Mouse (Mus musculus): ENCODE results near the gene Rtbdn. TPM values are rescaled to one million over a fixed set of nuclear protein-coding genes. Genes with fewer than 3 reads are reported as not detected.

Rtbdn gene
- polyA plus RNA-seq, 1 experiment from 2014 or later, result 0.16 TPM

DNA sequence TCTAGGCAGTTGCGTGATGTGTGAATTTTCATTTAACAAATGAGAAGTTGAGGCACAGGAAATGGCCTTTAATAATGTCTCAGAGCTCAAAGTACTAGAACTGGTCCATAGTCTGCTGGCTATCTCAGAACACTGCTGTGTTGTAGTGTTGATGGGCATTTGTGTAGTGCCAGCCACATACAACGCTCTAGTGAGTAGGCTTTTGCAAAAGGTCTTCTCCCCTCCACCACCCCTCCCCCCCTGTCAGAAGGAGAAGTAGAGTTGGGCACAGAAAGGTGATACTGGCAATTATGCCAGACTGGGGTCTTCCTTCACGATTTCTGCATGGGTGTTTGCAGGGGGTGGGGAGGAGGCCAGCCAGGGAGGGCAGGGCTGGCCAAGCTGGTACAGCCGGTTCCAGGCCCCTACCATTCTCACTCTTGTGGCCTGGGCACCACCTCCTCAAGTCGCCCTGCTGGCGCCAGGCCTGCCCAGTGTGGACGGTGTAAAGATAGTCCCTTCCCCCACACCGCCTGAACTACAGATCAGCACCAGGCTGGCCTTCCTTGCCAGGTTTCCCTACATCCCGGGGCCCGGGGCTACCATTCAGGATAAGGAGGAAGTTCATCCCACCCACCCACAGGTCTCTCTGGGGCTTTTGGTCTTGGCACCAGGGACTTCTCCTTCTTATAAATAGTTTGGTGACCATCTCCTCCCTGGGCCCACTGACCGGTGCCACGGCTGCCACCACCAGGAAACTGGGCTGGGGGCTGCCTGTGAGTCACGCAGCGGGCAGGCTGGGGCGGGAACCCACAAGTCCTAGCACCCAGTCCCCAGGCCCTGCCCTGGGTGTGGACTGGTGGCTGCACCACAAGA is 35.1 kb downstream of the Rtbdn start:
- H3K36me3 ChIP-seq (ENCODE audit: control insufficient read depth, insufficient read depth, low read length), result no peaks in the 10 kb centered on the region
- H3K27ac ChIP-seq (replicated peaks; ENCODE audit: low read depth, low read length), result no peak overlapping the region
- H3K4me2 ChIP-seq (ENCODE audit: low read depth, severe bottlenecking), result no peak overlapping the region
- no peaks in the 10 kb centered on the region for H3K9me3 ChIP-seq (ENCODE audit: control insufficient read depth, low read length)
- no peak overlapping the region for H3K4me3 ChIP-seq (ENCODE audit: low read depth, low read length)
- H3K9ac ChIP-seq (ENCODE audit: low read length), result no peak overlapping the region; the same call in 1 of the 2 replicates
- 77% methylated on average over 15 of the region's 15 CpGs for WGBS
- peaks cover 15% of the 10 kb centered on the region for H3K27me3 ChIP-seq (ENCODE audit: control insufficient read depth, insufficient read depth, low read length)
- no peak for DNase-seq (ENCODE audit: low spot score)
- H3K4me1 ChIP-seq (ENCODE audit: control insufficient read depth, insufficient read depth, low read length), result peaks cover 52% of the 10 kb centered on the region
- ATAC-seq (ENCODE audit: insufficient number of reproducible peaks, low FRiP score, low TSS enrichment, low read depth), result no peak

DNA sequence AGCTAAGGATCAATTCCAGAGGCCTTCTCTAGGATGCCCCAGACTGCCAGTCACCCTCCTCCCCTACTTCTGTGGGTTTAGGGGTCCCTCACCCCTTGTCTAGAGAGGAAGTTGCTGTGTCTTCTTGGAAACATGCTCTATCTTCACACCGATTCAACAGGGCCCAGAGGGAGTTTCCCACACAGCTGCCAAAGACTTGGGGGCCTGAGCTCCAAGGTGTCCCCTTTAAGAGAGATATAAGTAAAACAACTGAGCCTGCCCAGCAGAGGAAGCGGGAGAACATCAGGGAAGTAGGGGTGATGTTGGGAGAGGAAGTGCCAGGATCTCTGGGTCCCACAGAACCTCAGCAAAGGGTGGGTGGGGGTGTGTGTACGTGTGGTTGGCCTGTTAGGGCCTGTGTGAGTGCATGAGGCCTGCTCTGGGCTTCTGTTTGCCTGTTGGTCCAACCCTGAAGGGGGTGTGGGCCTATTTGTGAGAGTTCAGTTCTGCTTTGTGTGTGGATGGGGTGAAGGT is 35.8 kb downstream of the Rtbdn start:
- Histone ChIP-seq H3K4me1 (ENCODE audit: control insufficient read depth, insufficient read depth, low read length) (peaks cover 46% of the 10 kb centered on the region), H3K9ac (ENCODE audit: low read length) (no peak overlapping the region; the same call in 1 of the 2 replicates), H3K36me3 (ENCODE audit: control insufficient read depth, insufficient read depth, low read length) (no peaks in the 10 kb centered on the region), H3K4me2 (ENCODE audit: low read depth, severe bottlenecking) (no peak overlapping the region), H3K9me3 (ENCODE audit: control insufficient read depth, low read length) (no peaks in the 10 kb centered on the region), H3K4me3 (ENCODE audit: low read depth, low read length) (no peak overlapping the region), H3K27me3 (ENCODE audit: control insufficient read depth, insufficient read depth, low read length) (peaks cover 8% of the 10 kb centered on the region), H3K27ac (replicated peaks; ENCODE audit: low read depth, low read length) (no peak overlapping the region)
- 62% methylated on average over 3 of the region's 3 CpGs for WGBS
- DNase-seq (ENCODE audit: low spot score) (no peak), ATAC-seq (ENCODE audit: insufficient number of reproducible peaks, low FRiP score, low TSS enrichment, low read depth) (no peak)

DNA sequence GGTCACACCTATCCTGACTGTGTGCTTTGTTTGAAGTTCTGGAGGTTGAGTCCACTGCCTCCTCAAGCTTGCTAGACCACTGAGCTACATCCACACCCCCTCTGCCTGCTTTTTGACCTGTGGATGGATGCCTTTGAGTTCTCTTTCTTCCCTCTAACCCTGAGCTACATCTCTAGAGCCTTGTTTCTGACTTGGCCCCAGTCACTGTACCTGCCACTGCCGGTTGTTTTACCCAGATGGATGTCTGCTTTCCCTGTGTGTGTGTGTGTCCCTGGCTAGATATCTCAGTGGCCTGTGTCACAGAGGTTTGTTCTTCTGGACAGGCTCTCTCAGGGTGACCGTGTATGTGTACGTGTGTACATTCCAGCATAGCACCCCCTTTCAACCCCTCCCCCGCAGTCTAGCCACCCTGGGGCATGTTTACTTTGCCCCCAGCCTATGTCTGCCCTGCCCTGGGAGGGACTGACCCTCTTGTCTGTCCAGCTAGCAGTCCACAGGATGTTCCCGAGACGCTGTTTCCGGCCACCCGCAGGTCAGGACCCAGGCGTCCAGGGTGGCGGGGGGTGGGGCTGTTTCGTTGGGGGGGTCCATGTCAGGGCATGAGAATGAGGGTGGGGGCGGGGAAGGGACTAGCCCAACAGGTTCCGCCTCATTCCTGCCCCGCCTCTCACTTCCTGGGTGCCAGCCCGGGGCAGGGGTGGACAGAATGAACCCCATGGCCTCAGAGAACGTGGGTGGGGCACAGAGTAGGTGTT is 37.7 kb downstream of the Rtbdn start:
- 7% methylated on average over 16 of the region's 16 CpGs for WGBS
- Histone ChIP-seq H3K4me3 (ENCODE audit: low read depth, low read length) (no peak overlapping the region), H3K4me1 (ENCODE audit: control insufficient read depth, insufficient read depth, low read length) (peaks cover 36% of the 10 kb centered on the region), H3K9ac (ENCODE audit: low read length) (peak overlapping the region; percentile 37; the same call in 1 of the 2 replicates), H3K9me3 (ENCODE audit: control insufficient read depth, low read length) (no peaks in the 10 kb centered on the region), H3K27ac (replicated peaks; ENCODE audit: low read depth, low read length) (peak overlapping the region; percentile 68), H3K36me3 (ENCODE audit: control insufficient read depth, insufficient read depth, low read length) (no peaks in the 10 kb centered on the region), H3K4me2 (ENCODE audit: low read depth, severe bottlenecking) (peak overlapping the region; percentile 97), H3K27me3 (ENCODE audit: control insufficient read depth, insufficient read depth, low read length) (no peaks in the 10 kb centered on the region)
- DNase-seq (ENCODE audit: low spot score) (no peak), ATAC-seq (ENCODE audit: insufficient number of reproducible peaks, low FRiP score, low TSS enrichment, low read depth) (no peak)

DNA sequence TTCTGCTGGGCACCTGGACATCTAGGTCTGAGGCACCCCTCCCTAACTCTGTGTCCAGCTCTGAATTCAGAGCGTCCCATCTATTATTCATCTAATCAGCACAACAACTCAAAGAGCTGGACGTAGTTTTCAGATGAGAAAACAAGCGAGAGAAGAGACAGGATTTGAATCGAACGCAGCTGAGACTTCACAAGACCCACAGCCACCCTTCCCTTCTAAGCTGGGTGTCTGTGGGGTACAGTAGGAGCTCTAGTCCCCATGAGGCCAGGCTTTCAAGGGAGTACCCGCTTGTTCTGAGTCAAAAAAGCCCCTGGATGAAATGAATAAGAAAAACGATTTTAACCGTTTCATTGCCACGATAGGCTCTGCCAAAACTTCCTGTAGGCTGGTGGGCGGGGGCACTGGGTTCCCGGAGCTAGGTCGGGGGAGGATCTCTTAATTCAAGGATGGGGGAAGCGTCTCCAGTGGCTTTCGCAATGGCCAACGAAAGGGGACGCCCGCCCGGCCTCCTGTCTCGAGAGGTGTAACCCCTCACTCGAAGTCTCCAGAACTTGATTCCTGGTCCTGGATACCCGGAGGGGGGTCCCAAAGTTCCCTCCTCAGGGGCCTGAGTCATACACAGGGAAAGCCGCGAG is 38.4 kb downstream of the Rtbdn start:
- Histone ChIP-seq H3K4me1 (ENCODE audit: control insufficient read depth, insufficient read depth, low read length) (peaks cover 33% of the 10 kb centered on the region), H3K9ac (ENCODE audit: low read length) (peak overlapping the region; percentile 64), H3K36me3 (ENCODE audit: control insufficient read depth, insufficient read depth, low read length) (no peaks in the 10 kb centered on the region), H3K4me3 (ENCODE audit: low read depth, low read length) (peak overlapping the region; percentile 39), H3K27me3 (ENCODE audit: control insufficient read depth, insufficient read depth, low read length) (no peaks in the 10 kb centered on the region), H3K4me2 (ENCODE audit: low read depth, severe bottlenecking) (peak overlapping the region; percentile 97), H3K9me3 (ENCODE audit: control insufficient read depth, low read length) (no peaks in the 10 kb centered on the region), H3K27ac (replicated peaks; ENCODE audit: low read depth, low read length) (peak overlapping the region; percentile 23; the same call in 1 of the 2 replicates)
- ATAC-seq (ENCODE audit: insufficient number of reproducible peaks, low FRiP score, low TSS enrichment, low read depth), result no peak
- under 1% methylated on average over 23 of the region's 23 CpGs for WGBS
- DNase-seq (ENCODE audit: low spot score), result no peak

DNA sequence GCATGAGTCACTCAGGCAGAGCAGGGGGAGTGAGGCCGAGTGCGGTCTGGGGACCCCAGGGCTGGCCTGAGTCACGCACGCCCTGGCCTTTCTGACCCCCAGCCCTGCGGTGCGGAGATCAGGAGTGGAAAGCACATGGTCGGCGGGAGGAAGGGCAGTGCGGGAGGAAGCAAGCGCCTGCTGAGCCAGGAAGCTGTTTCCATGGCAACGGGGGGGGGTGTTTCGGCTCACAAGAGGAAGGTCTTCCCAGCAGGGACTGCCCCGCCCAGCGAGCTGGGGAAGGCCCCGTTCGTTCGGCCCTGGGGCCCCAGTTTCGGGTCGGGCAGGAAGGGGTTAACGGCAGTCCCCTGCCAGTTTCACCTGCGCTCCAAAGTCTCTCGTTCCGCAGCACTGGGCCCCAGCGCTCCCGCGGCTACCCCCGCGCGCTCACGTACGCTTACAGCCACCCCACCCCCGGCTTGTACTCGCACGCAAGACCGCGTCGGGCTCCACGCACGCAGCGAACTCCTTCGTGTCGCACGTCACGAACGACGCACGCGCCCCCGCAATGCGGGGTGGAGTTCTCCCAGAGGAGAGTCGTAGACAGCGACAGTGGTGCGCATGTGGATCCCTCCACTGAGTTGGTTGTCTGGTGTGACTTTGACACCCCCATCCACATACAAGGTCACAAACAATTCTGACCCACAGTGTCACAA is 39.0 kb downstream of the Rtbdn start:
- DNase-seq (ENCODE audit: low spot score) (peak; percentile 84), ATAC-seq (ENCODE audit: insufficient number of reproducible peaks, low FRiP score, low TSS enrichment, low read depth) (peak; percentile 14; the same call in 1 of the 2 replicates)
- H3K27ac ChIP-seq (replicated peaks; ENCODE audit: low read depth, low read length), result 0 out of 2 replicates have a peak overlapping the region, but pooled peaks have one; percentile 23
- H3K4me3 ChIP-seq (ENCODE audit: low read depth, low read length), result peak overlapping the region; percentile 39
- H3K4me1 ChIP-seq (ENCODE audit: control insufficient read depth, insufficient read depth, low read length), result peaks cover 28% of the 10 kb centered on the region
- H3K9me3 ChIP-seq (ENCODE audit: control insufficient read depth, low read length), result no peaks in the 10 kb centered on the region
- H3K9ac ChIP-seq (ENCODE audit: low read length), result peak overlapping the region; percentile 64
- no peaks in the 10 kb centered on the region for H3K27me3 ChIP-seq (ENCODE audit: control insufficient read depth, insufficient read depth, low read length)
- no peaks in the 10 kb centered on the region for H3K36me3 ChIP-seq (ENCODE audit: control insufficient read depth, insufficient read depth, low read length)
- WGBS, result under 1% methylated on average over 52 of the region's 53 CpGs
- H3K4me2 ChIP-seq (ENCODE audit: low read depth, severe bottlenecking), result peak overlapping the region; percentile 97

DNA sequence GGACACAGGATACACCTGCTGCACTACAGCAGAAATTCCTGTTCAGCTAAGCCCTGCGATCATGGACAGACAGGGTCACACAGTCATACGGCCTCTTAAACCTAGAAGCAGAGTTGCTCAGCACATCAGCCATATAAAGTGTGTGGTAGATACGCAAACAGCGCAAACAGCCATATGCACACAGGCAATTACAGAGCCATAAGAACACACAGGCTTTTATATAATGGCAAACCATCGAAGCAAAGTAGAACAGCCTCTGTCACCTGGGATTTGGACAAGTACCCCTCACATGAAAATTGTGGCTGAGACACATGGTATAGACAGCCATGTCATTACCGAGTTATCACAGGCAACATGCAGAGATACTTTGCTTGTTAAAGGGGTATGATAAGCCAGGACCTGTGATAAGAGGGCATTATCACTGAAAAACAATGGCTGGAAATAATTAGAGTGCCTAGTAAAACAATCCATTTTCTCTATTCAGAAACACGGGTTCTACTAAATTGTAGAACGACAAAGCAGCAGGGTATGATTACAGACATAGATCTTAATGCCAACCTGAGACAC is 39.7 kb downstream of the Rtbdn start:
- no peak for DNase-seq (ENCODE audit: low spot score)
- Histone ChIP-seq H3K4me2 (ENCODE audit: low read depth, severe bottlenecking) (peak overlapping the region; percentile 97), H3K9ac (ENCODE audit: low read length) (no peak overlapping the region), H3K27ac (replicated peaks; ENCODE audit: low read depth, low read length) (no peak overlapping the region), H3K9me3 (ENCODE audit: control insufficient read depth, low read length) (no peaks in the 10 kb centered on the region), H3K36me3 (ENCODE audit: control insufficient read depth, insufficient read depth, low read length) (no peaks in the 10 kb centered on the region), H3K4me3 (ENCODE audit: low read depth, low read length) (no peak overlapping the region), H3K4me1 (ENCODE audit: control insufficient read depth, insufficient read depth, low read length) (peaks cover 25% of the 10 kb centered on the region), H3K27me3 (ENCODE audit: control insufficient read depth, insufficient read depth, low read length) (no peaks in the 10 kb centered on the region)
- WGBS, result 37% methylated on average over 8 of the region's 8 CpGs
- no peak for ATAC-seq (ENCODE audit: insufficient number of reproducible peaks, low FRiP score, low TSS enrichment, low read depth)

DNA sequence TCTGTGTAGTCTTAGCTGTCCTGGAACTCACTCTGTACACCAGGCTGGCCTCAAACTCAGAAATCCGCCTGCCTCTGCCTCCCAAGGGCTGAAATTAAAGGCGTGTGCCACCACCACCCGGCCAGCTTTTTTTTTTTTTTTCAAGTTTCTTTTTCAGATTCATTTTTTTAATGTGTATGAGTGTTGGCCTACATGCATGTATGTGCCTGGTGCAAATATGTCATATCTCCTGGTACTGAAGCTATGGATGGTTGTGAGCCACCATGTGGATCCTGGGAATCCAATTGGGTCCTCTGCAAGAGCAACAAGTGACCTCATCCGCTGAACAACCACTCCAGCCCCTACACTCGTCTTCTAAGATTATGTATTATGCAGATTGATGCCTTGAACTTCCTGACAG is 40.6 kb downstream of the Rtbdn start:
- DNase-seq (ENCODE audit: low spot score), result no peak
- no peaks in the 10 kb centered on the region for H3K36me3 ChIP-seq (ENCODE audit: control insufficient read depth, insufficient read depth, low read length)
- H3K27me3 ChIP-seq (ENCODE audit: control insufficient read depth, insufficient read depth, low read length), result no peaks in the 10 kb centered on the region
- H3K9me3 ChIP-seq (ENCODE audit: control insufficient read depth, low read length), result no peaks in the 10 kb centered on the region
- H3K4me3 ChIP-seq (ENCODE audit: low read depth, low read length), result no peak overlapping the region
- H3K27ac ChIP-seq (replicated peaks; ENCODE audit: low read depth, low read length), result no peak overlapping the region
- no peak overlapping the region for H3K4me2 ChIP-seq (ENCODE audit: low read depth, severe bottlenecking)
- no peak overlapping the region for H3K9ac ChIP-seq (ENCODE audit: low read length)
- peaks cover 25% of the 10 kb centered on the region for H3K4me1 ChIP-seq (ENCODE audit: control insufficient read depth, insufficient read depth, low read length)
- 77% methylated on average over 5 of the region's 5 CpGs for WGBS
- no peak for ATAC-seq (ENCODE audit: insufficient number of reproducible peaks, low FRiP score, low TSS enrichment, low read depth)
